ENCODE assay signal across 20 mouse cellular contexts in genomic region chr1:118822258-118822657, GRCm38 (mm10).
DNase-seq lines count a peak whose midpoint lies in the region; ATAC-seq and TF ChIP-seq lines count a peak whose summit lies in the region.
"Had no signal": no experiment of that assay in that cellular context is flagged by ENCODE, and none has a peak within 500 bp of the region (broad histone marks: within the 10 kb centered on the region; RNA-seq: fewer than 3 reads in every experiment).

No protein-coding gene starts in this region.

- WGBS in hindbrain, postnatal 0 days, result 99% methylated on average over 2 of the region's 2 CpGs
- 96% methylated on average over 2 of the region's 2 CpGs for WGBS in hindbrain, embryonic 13.5 days
- WGBS in lung, postnatal 0 days, result 94% methylated on average over 2 of the region's 2 CpGs
- 97% methylated on average over 2 of the region's 2 CpGs for WGBS in stomach, postnatal 0 days

- no peak for DNase-seq in hindbrain, postnatal 0 days (ENCODE audit: low spot score)
- DNase-seq in lung, postnatal 0 days (ENCODE audit: low spot score), result no peak
- DNase-seq in lung, postnatal 10 days, result no peak
- DNase-seq in G1E (ENCODE audit: low spot score), result no peak
- DNase-seq in stomach, postnatal 0 days (ENCODE audit: low spot score), result no peak
- no peak for DNase-seq in yolk sac, embryonic 10.5 days (ENCODE audit: low spot score)
- DNase-seq: adrenal gland, postnatal 14 days; cerebellum, adult 9-11 months; heart, postnatal 36 days; kidney, postnatal 14 days; lung, adult 18-20 months; right cerebral cortex, postnatal 25 days; thymus, adult 18-20 months had no signal

- no peaks in the 10 kb centered on the region for H3K27me3 ChIP-seq in hindbrain, postnatal 0 days (ENCODE audit: insufficient read depth, low read length)
- H3K27me3 ChIP-seq in hindbrain, embryonic 13.5 days, result 0 out of 2 replicates have a peak, but pooled peaks cover 3% of the 10 kb centered on the region
- no peaks in the 10 kb centered on the region for H3K27me3 ChIP-seq in lung, postnatal 0 days (replicated peaks; ENCODE audit: insufficient read depth, low read length)
- no peaks in the 10 kb centered on the region for H3K27me3 ChIP-seq in G1E (ENCODE audit: insufficient read depth, low read length)
- H3K27me3 ChIP-seq in stomach, postnatal 0 days (ENCODE audit: control insufficient read depth, insufficient read depth, low read length), result no peaks in the 10 kb centered on the region
- H3K27me3 ChIP-seq: CH12.LX had no signal

- peak; percentile 38 for TF ChIP-seq CTCF in hindbrain, postnatal 0 days (IDR thresholded peaks at IDR 0.05; ENCODE audit: low read depth)
- TF ChIP-seq CTCF in lung, postnatal 0 days (IDR thresholded peaks at IDR 0.05), result peak; percentile 29
- peak; percentile 42; the same call in 1 of the 2 replicates for TF ChIP-seq CTCF in G1E (IDR thresholded peaks at IDR 0.05; ENCODE audit: low read depth, low read length)
- TF ChIP-seq CTCF in stomach, postnatal 0 days (IDR thresholded peaks at IDR 0.05; ENCODE audit: low read depth), result peak; percentile 42

- no peak overlapping the region for H3K27ac ChIP-seq in hindbrain, postnatal 0 days
- no peak overlapping the region for H3K27ac ChIP-seq in hindbrain, embryonic 13.5 days
- no peak overlapping the region for H3K27ac ChIP-seq in lung, postnatal 0 days (ENCODE audit: low read length)
- H3K27ac ChIP-seq in stomach, postnatal 0 days (replicated peaks), result no peak overlapping the region

- no peak overlapping the region for H3K4me2 ChIP-seq in hindbrain, postnatal 0 days (ENCODE audit: low read depth, low read length)
- H3K4me2 ChIP-seq in hindbrain, embryonic 13.5 days, result no peak overlapping the region
- no peak overlapping the region for H3K4me2 ChIP-seq in lung, postnatal 0 days (replicated peaks; ENCODE audit: low read depth, low read length)
- no peak overlapping the region for H3K4me2 ChIP-seq in stomach, postnatal 0 days (replicated peaks; ENCODE audit: low read depth)
- H3K4me2 ChIP-seq: heart, embryonic 11.5 days had no signal

- no peaks in the 10 kb centered on the region for H3K4me1 ChIP-seq in hindbrain, postnatal 0 days (ENCODE audit: insufficient read depth, low read length)
- peaks cover 6% of the 10 kb centered on the region for H3K4me1 ChIP-seq in hindbrain, embryonic 13.5 days (replicated peaks)
- no peaks in the 10 kb centered on the region for H3K4me1 ChIP-seq in lung, postnatal 0 days (ENCODE audit: insufficient read depth, low read depth, low read length)
- no peaks in the 10 kb centered on the region for H3K4me1 ChIP-seq in G1E (ENCODE audit: insufficient read depth, low read depth, low read length)
- peaks cover 3% of the 10 kb centered on the region; the same call in 1 of the 2 replicates for H3K4me1 ChIP-seq in stomach, postnatal 0 days (replicated peaks; ENCODE audit: control insufficient read depth, insufficient read depth)

- H3K9me3 ChIP-seq in hindbrain, postnatal 0 days (ENCODE audit: low read length), result peaks cover 5% of the 10 kb centered on the region; the same call in 1 of the 2 replicates
- H3K9me3 ChIP-seq in hindbrain, embryonic 13.5 days, result peaks cover 9% of the 10 kb centered on the region; the same call in 1 of the 2 replicates
- H3K9me3 ChIP-seq in lung, postnatal 0 days (ENCODE audit: low read length), result no peaks in the 10 kb centered on the region; the same call in 1 of the 2 replicates
- H3K9me3 ChIP-seq in G1E (replicated peaks), result peaks cover 76% of the 10 kb centered on the region
- no peaks in the 10 kb centered on the region for H3K9me3 ChIP-seq in stomach, postnatal 0 days (ENCODE audit: control insufficient read depth, low read length)

- H3K36me3 ChIP-seq in hindbrain, postnatal 0 days (ENCODE audit: insufficient read depth, low read length), result no peaks in the 10 kb centered on the region
- H3K36me3 ChIP-seq in hindbrain, embryonic 13.5 days, result no peaks in the 10 kb centered on the region
- H3K36me3 ChIP-seq in lung, postnatal 0 days (ENCODE audit: insufficient read depth, low read length), result no peaks in the 10 kb centered on the region
- H3K36me3 ChIP-seq in G1E (replicated peaks), result no peaks in the 10 kb centered on the region
- H3K36me3 ChIP-seq in stomach, postnatal 0 days (ENCODE audit: control insufficient read depth, insufficient read depth, low read length), result no peaks in the 10 kb centered on the region

- H3K9ac ChIP-seq in hindbrain, postnatal 0 days (replicated peaks; ENCODE audit: low read length), result no peak overlapping the region
- no peak overlapping the region for H3K9ac ChIP-seq in hindbrain, embryonic 13.5 days
- H3K9ac ChIP-seq in lung, postnatal 0 days (replicated peaks; ENCODE audit: low read depth), result no peak overlapping the region
- H3K9ac ChIP-seq in stomach, postnatal 0 days (ENCODE audit: low read length), result no peak overlapping the region

- H3K4me3 ChIP-seq in hindbrain, postnatal 0 days (ENCODE audit: low read length), result no peak overlapping the region
- H3K4me3 ChIP-seq in hindbrain, embryonic 13.5 days, result no peak overlapping the region
- H3K4me3 ChIP-seq in lung, postnatal 0 days (ENCODE audit: low read depth, low read length), result no peak overlapping the region
- no peak overlapping the region for H3K4me3 ChIP-seq in G1E (ENCODE audit: low read depth, low read length)
- H3K4me3 ChIP-seq in stomach, postnatal 0 days (ENCODE audit: low read depth, low read length), result no peak overlapping the region
- H3K4me3 ChIP-seq: erythroblast, embryonic 14.5 days had no signal

- ATAC-seq in hindbrain, postnatal 0 days, result no peak
- no peak for ATAC-seq in hindbrain, embryonic 13.5 days (ENCODE audit: low FRiP score)
- ATAC-seq in lung, postnatal 0 days, result no peak
- ATAC-seq in G1E (ENCODE audit: extremely low read depth, insufficient number of reproducible peaks, low FRiP score, poor library complexity, severe bottlenecking), result no peak
- no peak for ATAC-seq in stomach, postnatal 0 days (ENCODE audit: low FRiP score, low TSS enrichment)
- ATAC-seq: forebrain, embryonic 16.5 days; intestine, embryonic 16.5 days; midbrain, embryonic 16.5 days had no signal

- TF ChIP-seq EP300 in lung, postnatal 0 days (IDR thresholded peaks at IDR 0.05), result no peak
- TF ChIP-seq EP300 in stomach, postnatal 0 days (optimal IDR thresholded peaks at IDR 0.05), result no peak
